Mouse (Mus musculus): ENCODE data around the gene 4930467E23Rik.
"Not testable (repeated sequence)": the region's sequence is repeated elsewhere in the genome, so short reads cannot be mapped to it uniquely, and the experiment has no call there.

GRCm38 (mm10) chr8:19703906-19704305 lies 25.5 kb upstream of the 4930467E23Rik start:
- TF ChIP-seq ZC3H11A (IDR thresholded peaks at IDR 0.05; ENCODE audit: borderline replicate concordance, low read depth, low read length); CHD2 (IDR thresholded peaks at IDR 0.05; ENCODE audit: low read depth, low read length); MAFK (IDR thresholded peaks at IDR 0.05; ENCODE audit: insufficient read depth, low read depth, low read length): not testable (repeated sequence)
